Mouse (Mus musculus) heart, embryonic 16.5 days (tissue): Measurements from ENCODE around the gene Chrna1. TPM values are rescaled to one million over a fixed set of nuclear protein-coding genes. Genes with fewer than 3 reads are reported as not detected.
"Not testable (repeated sequence)": the region's sequence is repeated elsewhere in the genome, so short reads cannot be mapped to it uniquely, and the experiment has no call there.

Source experiments
- ATAC-seq: fragments of 200-750 bp; cut with Nextera tagmentation; replicated peaks from 2 replicates; pipeline ENCODE4 v1.8.0; 2017; ENCODE audit warnings: moderate number of reproducible peaks; ENCODE audit not compliant: insufficient read depth, low FRiP score; ENCODE audit errors: extremely low read depth
- H3K27ac ChIP-seq: fragments of 300-500 bp; sonication (generic); 2 replicates; pipeline ENCODE4 v1.5.1; 2014; ENCODE audit warnings: mild to moderate bottlenecking, low read length, control low read depth, moderate library complexity
- H3K27me3 ChIP-seq: fragments of 300-500 bp; sonication (generic); 2 replicates; pipeline ENCODE4 v1.6.1; 2014; ENCODE audit warnings: low read length, mixed read lengths; ENCODE audit not compliant: control insufficient read depth, insufficient read depth
- H3K36me3 ChIP-seq: fragments of 300-500 bp; sonication (generic); 2 replicates; pipeline ENCODE4 v1.6.1; 2014; ENCODE audit not compliant: control insufficient read depth, insufficient read depth
- H3K4me1 ChIP-seq: fragments of 300-500 bp; sonication (generic); 2 replicates; pipeline ENCODE4 v1.6.1; 2014; ENCODE audit warnings: low read length, mixed read lengths; ENCODE audit not compliant: control insufficient read depth, insufficient read depth
- H3K4me2 ChIP-seq: fragments of 300-500 bp; sonication (generic); 2 replicates; pipeline ENCODE4 v1.6.1; 2014; ENCODE audit warnings: low read depth, mild to moderate bottlenecking, control low read depth, low read length
- H3K4me3 ChIP-seq: fragments of 300-500 bp; sonication (generic); 2 replicates; pipeline ENCODE4 v1.5.1; 2014; ENCODE audit warnings: mild to moderate bottlenecking, control low read depth, low read length
- H3K9ac ChIP-seq: fragments of 300-500 bp; sonication (generic); 2 replicates; pipeline ENCODE4 v1.6.1; 2014; ENCODE audit warnings: low read length, control low read depth
- H3K9me3 ChIP-seq: fragments of 300-500 bp; sonication (generic); replicated peaks from 2 replicates; pipeline ENCODE4 v1.6.1; 2016; ENCODE audit warnings: low read length; ENCODE audit not compliant: control insufficient read depth
- WGBS: fragments of 180-500 bp; shearing (Covaris S2); extraction: QIAGEN DNeasy Blood & Tissue Kit; methylation state at CpG from one replicate; pipeline ENCODE4 v1.1.7; 2014; 5-methylcytosine and 5-hydroxymethylcytosine counted together
- polyA plus RNA-seq: library from polyadenylated mRNA; unstranded; fragments of >200 nt; fragmentation: Nextera tagmentation; extraction: Ambion mirVana; gene quantifications from 2 replicates; pipeline ENCODE4 v1.2.1, GENCODE M21; 2015

The Chrna1 gene
- polyA plus RNA-seq, 1 experiment from 2014 or later, result 0.34 TPM

DNA sequence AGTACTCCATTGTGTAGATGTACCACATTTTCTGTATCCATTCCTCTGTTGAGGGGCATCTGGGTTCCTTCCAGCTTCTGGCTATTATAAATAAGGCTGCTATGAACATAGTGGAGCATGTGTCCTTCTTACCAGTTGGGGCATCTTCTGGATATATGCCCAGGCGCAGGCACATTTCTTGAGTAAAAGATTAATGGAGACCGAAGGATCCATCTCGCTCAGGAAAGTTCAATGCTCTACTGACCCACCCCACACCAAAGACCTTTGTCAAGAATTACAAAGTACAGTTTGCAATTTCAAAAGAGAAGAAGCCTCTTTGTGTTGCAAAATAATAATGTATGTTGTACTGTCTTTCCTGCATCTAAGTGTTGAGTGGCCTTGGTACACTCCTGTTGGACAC lies 23.1 kb downstream of the Chrna1 start:
- H3K27ac ChIP-seq, ATAC-seq, H3K27me3 ChIP-seq, H3K4me2 ChIP-seq, H3K9ac ChIP-seq, H3K9me3 ChIP-seq, H3K4me3 ChIP-seq, H3K4me1 ChIP-seq, H3K36me3 ChIP-seq: not testable (repeated sequence)
- 93% methylated on average over 3 of the region's 3 CpGs for WGBS

DNA sequence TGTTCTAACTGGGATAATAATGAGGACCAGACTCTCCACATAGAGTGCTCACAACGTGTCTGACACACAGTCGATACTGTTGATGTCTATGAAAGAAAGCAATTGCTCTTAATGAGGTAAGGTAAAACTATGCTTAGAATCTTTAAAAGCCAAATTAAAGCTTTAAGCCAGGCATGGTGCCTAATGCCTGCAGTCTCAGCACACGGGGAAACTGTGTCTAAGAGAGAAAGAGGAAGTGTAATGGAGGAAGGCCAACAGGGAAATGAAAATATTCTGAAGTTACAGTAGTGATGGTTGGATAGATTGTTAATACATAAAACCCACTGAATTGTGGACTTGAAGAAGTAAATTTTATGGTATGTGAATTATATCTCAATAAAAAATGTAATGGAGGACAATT lies 25.7 kb downstream of the Chrna1 start:
- no peaks in the 10 kb centered on the region for H3K36me3 ChIP-seq
- ATAC-seq, result no peak
- no peak overlapping the region for H3K4me2 ChIP-seq
- H3K27ac ChIP-seq, result no peak overlapping the region
- H3K4me3 ChIP-seq, result no peak overlapping the region
- H3K4me1 ChIP-seq, result no peaks in the 10 kb centered on the region
- H3K27me3 ChIP-seq, result no peaks in the 10 kb centered on the region
- 78% methylated on average over 3 of the region's 3 CpGs for WGBS
- H3K9ac ChIP-seq, result no peak overlapping the region
- H3K9me3 ChIP-seq, result no peaks in the 10 kb centered on the region

DNA sequence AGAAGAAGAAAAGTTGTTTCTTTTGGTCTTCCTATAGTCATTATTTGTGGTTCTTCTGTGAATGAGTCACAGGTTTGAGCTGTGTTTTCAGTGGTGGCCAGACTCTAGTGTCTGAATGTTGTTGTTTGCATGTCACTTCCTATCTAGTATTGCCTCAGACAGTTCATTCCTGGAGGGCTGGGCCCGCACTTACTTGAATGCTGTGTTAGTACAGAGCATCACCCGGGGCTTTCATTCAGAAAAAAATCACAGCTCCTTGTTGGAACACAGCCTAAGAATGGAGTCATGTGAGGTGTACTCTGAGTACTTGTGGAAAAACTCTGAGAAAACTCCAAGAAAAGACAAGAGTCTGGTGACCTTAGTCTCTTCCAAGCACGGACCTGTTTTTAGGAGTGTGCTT lies 27.2 kb downstream of the Chrna1 start:
- H3K9me3 ChIP-seq, result no peaks in the 10 kb centered on the region
- ATAC-seq, result no peak
- no peak overlapping the region for H3K4me3 ChIP-seq
- H3K4me1 ChIP-seq, result no peaks in the 10 kb centered on the region
- H3K36me3 ChIP-seq, result no peaks in the 10 kb centered on the region
- H3K27ac ChIP-seq, result no peak overlapping the region
- H3K4me2 ChIP-seq, result no peak overlapping the region
- H3K9ac ChIP-seq, result no peak overlapping the region
- 64% methylated on average over 3 of the region's 3 CpGs for WGBS
- H3K27me3 ChIP-seq, result no peaks in the 10 kb centered on the region

DNA sequence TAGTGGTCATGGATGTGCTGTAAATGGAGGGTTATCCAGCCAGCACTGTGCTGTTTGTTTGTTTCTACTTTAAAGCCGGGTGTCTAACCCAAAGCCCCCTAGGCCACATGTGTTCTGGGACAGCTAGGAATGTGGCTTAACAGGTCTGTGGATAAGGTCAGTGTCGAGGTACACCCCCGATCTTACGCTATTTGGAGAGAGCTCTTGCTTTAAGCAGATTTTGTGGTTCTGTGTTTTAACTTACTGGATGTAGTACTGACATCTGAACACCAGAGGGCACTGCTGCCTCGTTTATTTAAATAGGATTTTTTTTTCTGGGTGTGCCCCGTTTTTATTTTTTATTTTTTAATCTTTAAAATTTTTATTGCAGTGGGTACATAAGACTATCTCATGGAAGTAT lies 29.4 kb downstream of the Chrna1 start:
- no peak for ATAC-seq
- Histone ChIP-seq H3K4me3 (no peak overlapping the region), H3K9ac (no peak overlapping the region), H3K27ac (no peak overlapping the region), H3K27me3 (no peaks in the 10 kb centered on the region), H3K9me3 (no peaks in the 10 kb centered on the region), H3K4me2 (no peak overlapping the region; the same call in 1 of the 2 replicates), H3K36me3 (no peaks in the 10 kb centered on the region), H3K4me1 (no peaks in the 10 kb centered on the region)
- 18% methylated on average over 6 of the region's 6 CpGs for WGBS

DNA sequence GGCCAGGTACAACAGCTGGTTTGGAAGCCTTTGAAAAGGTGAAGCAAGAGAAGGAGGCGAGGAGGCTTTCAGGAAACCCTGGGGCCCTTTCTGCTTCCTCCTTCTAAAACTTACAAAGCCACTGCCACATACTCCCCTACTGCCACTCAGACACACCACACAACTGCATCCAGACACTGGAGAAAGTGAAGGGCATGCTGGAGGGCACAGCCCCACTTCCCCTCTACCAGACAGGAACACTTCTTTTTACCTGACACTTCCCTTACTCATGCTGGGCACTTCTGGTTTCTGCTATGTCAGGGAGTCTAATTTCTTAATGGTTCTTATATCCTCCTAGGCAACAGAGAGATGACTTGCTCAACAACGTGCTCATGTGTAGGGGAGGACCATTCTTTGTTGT lies 31.6 kb downstream of the Chrna1 start:
- no peak for ATAC-seq
- 60% methylated on average over 2 of the region's 2 CpGs for WGBS
- Histone ChIP-seq H3K9ac (no peak overlapping the region), H3K27me3 (no peaks in the 10 kb centered on the region), H3K9me3 (no peaks in the 10 kb centered on the region), H3K4me2 (no peak overlapping the region), H3K4me3 (no peak overlapping the region), H3K27ac (no peak overlapping the region), H3K36me3 (no peaks in the 10 kb centered on the region), H3K4me1 (no peaks in the 10 kb centered on the region)

DNA sequence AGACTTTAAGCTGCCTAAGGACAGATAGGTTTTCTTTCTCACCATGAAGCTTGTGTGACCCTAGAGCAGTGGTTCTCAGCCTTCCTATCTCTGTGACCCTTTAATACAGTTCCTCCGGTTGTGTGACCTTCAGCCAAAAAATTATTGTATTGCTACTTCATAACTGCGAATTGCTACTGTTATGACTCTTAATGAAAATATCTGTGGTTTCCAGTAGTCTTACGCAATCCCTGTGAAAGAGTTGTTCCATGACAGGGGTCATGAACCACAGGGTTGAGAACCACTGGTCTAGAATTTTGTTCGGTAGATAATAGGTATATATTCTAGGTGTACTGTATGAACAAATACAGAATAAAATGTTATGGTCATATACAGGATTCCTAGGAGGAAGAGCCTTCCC lies 32.9 kb downstream of the Chrna1 start:
- no peaks in the 10 kb centered on the region for H3K9me3 ChIP-seq
- H3K9ac ChIP-seq, result no peak overlapping the region
- 82% methylated on average over 4 of the region's 4 CpGs for WGBS
- no peak for ATAC-seq
- H3K27me3 ChIP-seq, result no peaks in the 10 kb centered on the region
- no peak overlapping the region for H3K4me3 ChIP-seq
- H3K27ac ChIP-seq, result no peak overlapping the region
- H3K4me1 ChIP-seq, result no peaks in the 10 kb centered on the region
- H3K4me2 ChIP-seq, result no peak overlapping the region
- H3K36me3 ChIP-seq, result no peaks in the 10 kb centered on the region

DNA sequence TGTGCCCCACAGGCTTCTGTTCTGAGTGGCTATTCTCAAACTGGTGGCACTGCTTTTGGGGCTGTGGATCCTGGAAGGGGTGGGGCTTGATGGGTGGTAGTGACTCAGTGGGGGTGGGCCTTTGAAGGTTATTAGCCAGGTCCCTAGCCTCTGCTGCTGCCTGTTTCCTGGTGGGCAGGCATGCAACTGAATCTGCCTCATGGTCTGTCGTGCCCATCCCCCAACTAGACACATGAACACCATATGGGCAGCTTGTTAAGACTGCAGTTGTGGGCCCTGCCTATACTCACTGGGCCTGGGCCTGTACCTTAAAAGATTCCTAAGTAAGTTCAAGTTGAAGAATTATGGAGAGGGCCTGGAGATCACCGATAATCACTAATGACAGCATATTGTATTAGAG lies 34.6 kb downstream of the Chrna1 start:
- H3K9me3 ChIP-seq, result no peaks in the 10 kb centered on the region
- no peak overlapping the region for H3K4me2 ChIP-seq
- no peak overlapping the region for H3K27ac ChIP-seq
- no peaks in the 10 kb centered on the region for H3K36me3 ChIP-seq
- no peaks in the 10 kb centered on the region for H3K27me3 ChIP-seq
- no peak overlapping the region for H3K9ac ChIP-seq
- WGBS, result 84% methylated on average over 2 of the region's 2 CpGs
- H3K4me3 ChIP-seq, result no peak overlapping the region
- no peak for ATAC-seq
- no peaks in the 10 kb centered on the region for H3K4me1 ChIP-seq

DNA sequence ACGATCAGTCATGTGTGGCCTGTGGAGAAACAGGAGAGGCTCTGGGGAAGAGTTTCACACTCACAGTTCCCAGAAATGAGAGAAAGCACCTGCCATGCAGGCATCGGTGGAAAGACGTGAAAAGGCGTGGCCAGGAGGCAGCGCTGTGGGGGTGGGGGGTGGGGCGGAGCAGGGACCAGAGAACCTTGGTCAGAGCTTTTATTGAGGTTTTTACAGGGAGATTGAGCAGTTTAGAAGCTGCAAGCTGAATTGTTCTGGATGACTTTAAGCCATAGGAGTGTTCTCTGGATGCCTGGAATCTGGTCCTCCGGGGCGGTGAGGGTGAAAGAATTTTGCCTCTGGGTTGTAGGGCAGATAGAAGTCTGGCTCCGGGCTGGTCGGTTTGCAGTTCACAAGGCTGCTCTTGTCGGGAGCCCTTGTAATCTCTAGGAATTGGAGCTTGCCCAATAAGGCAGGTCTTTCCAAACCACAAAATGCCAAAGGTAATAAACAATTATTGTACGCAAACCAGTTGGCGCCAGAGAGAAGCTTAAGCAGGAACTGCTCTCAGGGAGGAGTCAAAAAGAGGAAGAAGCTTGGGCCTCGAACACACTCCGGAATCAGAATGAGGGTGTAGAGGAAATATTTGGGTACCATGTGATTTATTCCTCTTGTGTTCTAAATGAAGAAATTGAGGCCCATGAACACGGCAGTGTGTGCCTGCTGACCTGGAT lies 39.5 kb downstream of the Chrna1 start:
- H3K27me3 ChIP-seq, result no peaks in the 10 kb centered on the region
- ATAC-seq, result no peak
- WGBS, result 29% methylated on average over 16 of the region's 16 CpGs
- no peaks in the 10 kb centered on the region for H3K9me3 ChIP-seq
- H3K27ac ChIP-seq, result no peak overlapping the region
- peak overlapping the region; percentile 12 for H3K4me3 ChIP-seq
- H3K36me3 ChIP-seq, result no peaks in the 10 kb centered on the region
- no peaks in the 10 kb centered on the region for H3K4me1 ChIP-seq
- no peak overlapping the region for H3K9ac ChIP-seq
- H3K4me2 ChIP-seq, result peak overlapping the region; percentile 27

DNA sequence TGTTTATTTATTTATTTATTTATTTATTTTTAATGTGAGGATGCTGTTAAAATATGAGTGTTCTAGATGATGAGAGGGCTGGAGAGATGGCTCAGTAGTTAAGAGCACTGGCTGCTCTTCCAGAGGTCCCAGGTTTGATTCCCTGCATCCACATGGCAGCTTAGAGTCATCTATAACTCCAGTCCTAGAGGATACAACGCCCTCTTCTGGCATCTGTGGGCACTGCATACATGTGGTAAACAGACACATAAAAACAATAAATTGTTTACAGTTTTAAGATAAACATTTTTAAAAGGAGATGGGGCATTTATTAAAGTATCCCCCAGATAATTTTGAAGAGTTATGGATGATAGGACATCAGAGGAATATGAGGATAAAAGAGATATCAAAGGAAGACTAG lies 40.4 kb downstream of the Chrna1 start:
- WGBS, result 19% methylated on average over 1 of the region's 1 CpGs
- H3K9ac ChIP-seq, result no peak overlapping the region
- H3K4me1 ChIP-seq, result no peaks in the 10 kb centered on the region
- H3K27ac ChIP-seq, result no peak overlapping the region
- no peaks in the 10 kb centered on the region for H3K27me3 ChIP-seq
- H3K36me3 ChIP-seq, result no peaks in the 10 kb centered on the region
- no peak overlapping the region for H3K4me2 ChIP-seq
- H3K9me3 ChIP-seq, result no peaks in the 10 kb centered on the region
- no peak for ATAC-seq
- no peak overlapping the region for H3K4me3 ChIP-seq
